Mouse (Mus musculus) thymus, postnatal 0 days (tissue): Measurements from ENCODE around the gene Slc25a31. TPM values are rescaled to one million over a fixed set of nuclear protein-coding genes. Genes with fewer than 3 reads are reported as not detected.

Experiments
- DNase-seq: peaks from one replicate; pipeline ENCODE4 v3.0.0-alpha.2; 2015; ENCODE audit warnings: low spot score
- polyA plus RNA-seq: library from polyadenylated mRNA; unstranded; fragments of >200 nt; fragmentation: Nextera tagmentation; extraction: Ambion mirVana; gene quantifications from 2 replicates; pipeline ENCODE4 v1.2.1, GENCODE M21; 2015

Gene Slc25a31
- polyA plus RNA-seq, 1 experiment from 2014 or later = 0.10 TPM

DNA sequence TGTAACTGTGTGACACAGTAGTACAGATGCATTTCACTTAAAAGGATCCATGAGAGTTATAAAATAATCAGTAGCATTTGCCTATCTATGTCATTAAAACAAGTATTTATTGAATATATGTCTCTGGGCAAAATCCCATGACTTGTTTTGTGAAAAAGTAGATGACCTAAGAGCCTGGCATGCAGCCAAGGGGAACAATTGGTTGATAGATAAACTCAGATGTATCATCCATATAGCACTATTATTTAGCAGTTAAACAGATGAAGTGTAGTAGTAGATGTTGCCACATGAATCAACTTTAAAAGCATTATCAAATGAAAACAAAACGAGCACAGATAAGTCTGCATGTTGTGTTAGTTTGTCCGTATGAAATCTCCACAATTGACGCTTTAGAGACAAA is 10.4 kb downstream of the Slc25a31 start:
- no peak for DNase-seq

DNA sequence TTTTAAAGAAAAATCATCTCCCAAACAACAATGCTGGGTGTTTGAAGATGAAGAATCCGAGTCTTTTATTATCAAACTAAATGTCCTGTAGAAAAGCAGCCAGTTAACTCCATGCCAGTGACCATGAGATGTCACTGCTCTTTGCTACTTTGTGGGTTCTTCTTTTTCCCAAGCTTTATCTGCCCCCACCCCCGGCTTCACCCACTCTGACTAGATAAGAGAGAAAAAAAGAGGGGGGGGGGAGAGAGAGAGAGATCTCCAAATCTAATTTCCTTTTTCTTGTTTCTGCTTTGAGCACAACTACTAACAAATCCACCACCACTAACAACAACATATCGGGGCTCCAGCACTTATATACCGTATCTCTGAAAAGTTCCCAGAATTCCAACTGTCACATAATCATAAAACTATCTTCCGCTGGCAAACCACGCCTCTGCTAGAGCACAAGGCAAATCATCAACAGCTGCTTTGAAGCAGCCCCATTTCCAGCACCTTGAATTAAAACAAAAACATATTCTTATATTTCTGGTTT is 29.8 kb downstream of the Slc25a31 start:
- no peak for DNase-seq

DNA sequence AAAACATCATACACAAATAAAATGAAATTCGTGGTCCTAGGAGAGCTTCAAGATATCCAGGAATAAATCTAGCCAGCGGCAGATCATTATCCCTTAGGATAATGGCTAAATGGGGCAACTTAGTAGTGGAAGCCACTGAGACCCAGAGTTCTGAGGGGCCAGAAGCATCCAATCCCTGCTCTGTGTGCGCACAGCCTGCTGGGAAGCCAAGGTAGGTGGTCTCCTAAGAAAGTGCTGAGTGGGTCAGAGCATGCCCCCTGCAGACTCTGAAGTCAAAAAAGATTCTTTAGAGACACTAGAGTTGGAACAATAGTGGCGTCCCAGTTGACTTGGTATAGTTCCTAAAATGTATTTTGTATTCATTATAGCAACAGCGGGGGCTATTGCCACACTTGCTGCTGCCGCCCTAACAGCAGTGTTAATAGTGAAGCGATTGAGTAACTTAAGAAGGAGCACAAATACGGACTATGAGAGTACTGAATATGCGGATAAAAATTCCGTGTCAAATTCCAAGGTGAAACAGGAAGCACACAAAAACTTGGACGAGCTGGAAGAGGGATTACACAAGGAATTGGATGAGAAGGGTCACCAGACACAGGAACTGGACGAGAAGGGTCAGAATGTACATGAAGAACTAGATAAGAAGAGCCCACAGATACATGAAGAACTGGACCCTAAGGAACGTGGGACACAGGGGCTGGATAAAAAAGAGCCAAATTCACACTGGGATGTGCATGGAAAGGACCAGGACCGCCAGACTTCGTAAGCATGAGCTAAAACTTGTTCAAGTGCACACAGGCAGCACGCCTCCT is 35.6 kb downstream of the Slc25a31 start, which contains the start of gene Hspa4l:
Hspa4l (plus strand) TSS at position 472 of the 812 bp plus-strand sequence.
- DNase-seq = no peak

DNA sequence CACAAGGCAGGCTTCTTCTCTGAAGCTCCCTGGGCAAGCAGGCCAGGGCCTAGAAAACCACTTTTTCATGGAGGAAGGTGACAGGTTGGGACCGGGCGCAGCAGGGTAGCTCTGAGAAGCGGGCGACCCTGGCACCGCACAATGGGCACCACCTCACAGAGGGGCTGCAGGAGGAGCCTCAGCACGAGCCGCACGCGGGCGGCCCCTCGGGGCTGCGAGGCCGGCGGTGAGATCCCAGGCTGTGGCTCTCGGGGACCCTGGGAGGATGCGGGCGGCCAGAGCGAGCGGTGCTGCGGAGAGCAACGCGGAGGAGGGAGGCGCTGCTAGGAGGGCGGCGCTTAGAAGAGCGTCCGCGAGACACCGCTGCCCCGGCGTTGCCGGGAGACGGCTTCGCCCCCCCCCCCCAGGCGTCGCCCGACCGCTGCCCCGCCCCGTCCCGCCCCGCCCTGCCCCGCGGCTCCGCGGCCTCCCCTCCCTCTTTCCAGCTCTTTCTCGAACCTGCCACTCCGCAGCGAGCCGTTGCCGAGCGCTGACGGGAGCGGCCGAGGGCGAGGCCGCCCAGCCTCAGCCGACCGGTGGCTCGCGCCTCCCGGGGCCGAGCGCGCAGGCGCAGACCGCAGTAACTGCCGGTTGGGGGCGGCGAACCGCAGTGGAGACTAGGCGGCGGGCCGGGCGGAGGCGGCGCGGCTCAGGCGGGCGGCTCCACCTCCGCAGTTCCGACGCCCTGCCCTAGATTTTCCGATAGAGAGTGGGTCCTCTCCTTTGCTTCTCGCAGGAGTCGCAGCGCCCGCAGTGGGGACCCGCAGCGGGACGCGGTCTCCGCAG is 36.4 kb downstream of the Slc25a31 start:
- peak; percentile 91 for DNase-seq

DNA sequence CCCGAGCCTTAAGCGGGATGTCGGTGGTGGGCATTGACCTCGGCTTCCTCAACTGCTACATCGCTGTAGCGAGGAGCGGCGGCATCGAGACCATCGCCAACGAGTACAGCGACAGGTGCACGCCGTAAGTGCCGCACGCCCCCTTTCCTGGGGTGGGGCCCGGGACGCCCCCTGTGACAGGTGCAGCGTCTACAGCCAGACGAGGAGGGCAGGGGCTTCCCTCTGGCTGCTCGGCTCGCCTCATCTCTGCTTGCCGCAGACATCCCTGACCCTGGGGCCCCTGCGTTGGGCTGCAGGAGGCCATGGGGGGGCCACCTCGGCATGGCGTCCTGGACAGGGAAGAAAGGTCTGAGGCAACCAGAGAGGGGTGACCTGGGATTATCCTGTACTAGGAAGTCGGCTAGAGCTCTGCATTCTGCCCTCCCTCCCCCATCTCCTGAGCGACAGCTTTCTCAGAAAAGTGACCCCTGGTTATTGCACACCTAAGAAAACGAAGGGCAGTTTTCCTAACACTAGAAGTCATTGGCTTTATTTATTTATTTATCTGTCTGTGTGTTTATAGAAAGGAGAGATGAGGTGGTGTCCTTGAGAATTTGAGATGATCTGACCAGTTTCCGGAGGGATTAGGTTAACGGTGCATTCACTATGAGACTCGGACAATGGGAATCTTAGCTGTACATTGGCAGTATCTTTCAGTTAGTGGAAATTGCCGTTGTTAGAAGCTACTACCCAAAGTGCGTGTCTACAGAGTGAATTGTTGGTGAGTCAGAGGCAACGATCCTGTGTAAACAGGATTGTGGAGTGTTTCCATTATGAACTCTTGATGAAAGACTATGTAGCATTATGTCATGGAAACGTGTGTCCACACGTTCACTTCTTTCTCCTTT is 37.2 kb downstream of the Slc25a31 start:
- peak; percentile 86 for DNase-seq

DNA sequence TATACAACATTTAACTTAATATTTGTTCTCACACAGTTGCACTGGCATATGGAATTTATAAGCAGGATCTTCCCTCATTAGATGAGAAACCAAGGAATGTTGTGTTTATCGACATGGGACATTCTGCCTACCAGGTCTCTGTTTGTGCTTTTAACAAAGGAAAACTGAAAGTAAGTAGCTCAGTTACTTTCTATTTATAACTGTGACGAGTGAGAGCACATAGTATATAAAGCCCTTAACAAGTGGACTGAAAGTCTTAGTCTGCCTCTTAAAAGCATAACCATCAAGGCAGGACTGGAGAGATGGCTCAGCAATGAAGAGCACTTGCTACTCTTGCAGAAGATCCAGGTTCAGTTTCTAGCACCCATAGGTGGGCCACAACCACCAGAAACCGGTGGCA is 52.1 kb downstream of the Slc25a31 start:
- no peak for DNase-seq

DNA sequence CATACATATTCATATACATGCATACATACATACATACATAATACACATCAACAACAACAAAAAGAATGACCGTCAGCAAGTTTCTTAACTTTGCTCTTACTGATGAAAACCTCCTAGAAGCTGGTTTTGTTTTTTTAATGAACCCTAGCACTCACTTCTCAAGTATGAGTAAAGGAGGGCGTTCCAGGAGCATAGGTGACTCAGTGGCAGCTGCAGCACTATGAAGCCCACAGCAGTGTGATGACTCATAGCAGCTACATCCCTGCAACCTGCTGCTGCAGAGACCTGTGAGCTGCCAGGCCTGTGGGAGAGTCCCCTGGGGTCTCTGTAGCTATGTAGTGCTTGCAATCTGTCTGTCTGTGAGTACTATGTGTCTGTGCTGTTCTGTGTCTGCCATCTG is 52.7 kb downstream of the Slc25a31 start:
- no peak for DNase-seq

Other genes with a start within 250 kb of the Slc25a31 start
- gene Intu, start 177.6 kb upstream of the Slc25a31 start, polyA plus RNA-seq = 1.2 and 1.5 TPM in 2 replicates
- gene Hspa4l, start 35.6 kb downstream of the Slc25a31 start, polyA plus RNA-seq = 22.8 and 25.9 TPM in 2 replicates
- gene Plk4, start 91.2 kb downstream of the Slc25a31 start, polyA plus RNA-seq = 45.6 and 50.8 TPM in 2 replicates
- 11.6 and 11.7 TPM in 2 replicates for gene Mfsd8, start 138.0 kb downstream of the Slc25a31 start, polyA plus RNA-seq
- 8.5 and 12.5 TPM in 2 replicates for gene Abhd18, start 138.1 kb downstream of the Slc25a31 start, polyA plus RNA-seq
- gene 1700034I23Rik, start 193.7 kb downstream of the Slc25a31 start, polyA plus RNA-seq = 0.05 and 0.17 TPM in 2 replicates
- gene Larp1b, start 241.0 kb downstream of the Slc25a31 start, polyA plus RNA-seq = 5.7 and 8.5 TPM in 2 replicates